Mouse (Mus musculus) kidney, adult 11 months (tissue): ENCODE data around the gene Fam45a.

Experiments
- DNase-seq: peaks from one replicate; pipeline ENCODE4 v3.0.0; 2022

Fam45a gene

GRCm38 (mm10) chr19:60811098-60812035, at the start of gene Fam45a:
Fam45a (plus strand) TSS chr19:60811585.
- peak; percentile 90 for DNase-seq

- no peak for DNase-seq
Measured at GRCm38 (mm10) chr19:60773366-60773765, 38.0 kb upstream of the Fam45a start.

- DNase-seq = no peak
Measured at GRCm38 (mm10) chr19:60782034-60782433, 29.4 kb upstream of the Fam45a start.

GRCm38 (mm10) chr19:60784712-60785111, 26.7 kb upstream of the Fam45a start:
- DNase-seq = no peak

GRCm38 (mm10) chr19:60787465-60788150, 23.8 kb upstream of the Fam45a start:
- no peak for DNase-seq

GRCm38 (mm10) chr19:60788214-60788960, 23.0 kb upstream of the Fam45a start:
- DNase-seq = no peak

- DNase-seq = no peak
Measured at GRCm38 (mm10) chr19:60789452-60789851, 21.9 kb upstream of the Fam45a start.

GRCm38 (mm10) chr19:60789919-60790506, 21.4 kb upstream of the Fam45a start:
- DNase-seq = peak; percentile 65

- DNase-seq = peak; percentile 92
Measured at GRCm38 (mm10) chr19:60790551-60791161, 20.7 kb upstream of the Fam45a start, which contains the start of gene Eif3a. Eif3a (minus strand) TSS chr19:60790658.

GRCm38 (mm10) chr19:60791164-60791563, 20.2 kb upstream of the Fam45a start:
- DNase-seq = no peak

GRCm38 (mm10) chr19:60793170-60793707, 18.1 kb upstream of the Fam45a start:
- no peak for DNase-seq

GRCm38 (mm10) chr19:60795244-60795643, 16.1 kb upstream of the Fam45a start:
- peak; percentile 25 for DNase-seq

GRCm38 (mm10) chr19:60797415-60797814, 14.0 kb upstream of the Fam45a start:
- DNase-seq = no peak

- DNase-seq = no peak
Measured at GRCm38 (mm10) chr19:60799867-60800569, 11.4 kb upstream of the Fam45a start.

- no peak for DNase-seq
Measured at GRCm38 (mm10) chr19:60804903-60805302, 6.5 kb upstream of the Fam45a start.

- no peak for DNase-seq
Measured at GRCm38 (mm10) chr19:60809927-60810326, 1.5 kb upstream of the Fam45a start.

- DNase-seq = no peak
Measured at GRCm38 (mm10) chr19:60812036-60812389, 628 bp downstream of the Fam45a start.

- no peak for DNase-seq
Measured at GRCm38 (mm10) chr19:60813133-60813532, 1.7 kb downstream of the Fam45a start.

- DNase-seq = no peak
Measured at GRCm38 (mm10) chr19:60818677-60819076, 7.3 kb downstream of the Fam45a start.

- DNase-seq = peak; percentile 36
Measured at GRCm38 (mm10) chr19:60837747-60838146, 26.4 kb downstream of the Fam45a start.

GRCm38 (mm10) chr19:60843324-60843723, 31.9 kb downstream of the Fam45a start:
- no peak for DNase-seq
